Mouse (Mus musculus) limb, embryonic 11.5 days (tissue): ENCODE data around the gene Epha3. TPM values are rescaled to one million over a fixed set of nuclear protein-coding genes. Genes with fewer than 3 reads are reported as not detected.

Experiments
- ATAC-seq: fragments of 200-750 bp; cut with Nextera tagmentation; 2 replicates; pipeline ENCODE4 v1.8.0; 2017; ENCODE audit warnings: low read depth; ENCODE audit not compliant: insufficient number of reproducible peaks, low FRiP score, low TSS enrichment
- DNase-seq: peaks from one replicate; pipeline ENCODE4 v3.0.0-alpha.2; 2015; ENCODE audit warnings: low spot score
- H3K27ac ChIP-seq: fragments of 300-500 bp; sonication (generic); replicated peaks from 2 replicates; pipeline ENCODE4 v1.5.1; 2014; ENCODE audit warnings: low read depth, mild to moderate bottlenecking, low read length
- H3K27me3 ChIP-seq: fragments of 300-500 bp; sonication (generic); 2 replicates; pipeline ENCODE4 v1.6.1; 2014; ENCODE audit warnings: mild to moderate bottlenecking, low read length, mixed read lengths; ENCODE audit not compliant: control insufficient read depth, insufficient read depth
- H3K36me3 ChIP-seq: fragments of 300-500 bp; sonication (generic); 2 replicates; pipeline ENCODE4 v1.6.1; 2014; ENCODE audit warnings: mild to moderate bottlenecking, low read length, moderate library complexity, mixed read lengths; ENCODE audit not compliant: control insufficient read depth, insufficient read depth
- H3K4me1 ChIP-seq: fragments of 300-500 bp; sonication (generic); 2 replicates; pipeline ENCODE4 v1.6.1; 2014; ENCODE audit warnings: low read length, mixed read lengths; ENCODE audit not compliant: control insufficient read depth, insufficient read depth
- H3K4me2 ChIP-seq: fragments of 300-500 bp; sonication (generic); 2 replicates; pipeline ENCODE4 v1.6.1; 2014; ENCODE audit warnings: low read depth, mild to moderate bottlenecking, moderate library complexity; ENCODE audit not compliant: severe bottlenecking
- H3K4me3 ChIP-seq: fragments of 300-500 bp; sonication (generic); 2 replicates; pipeline ENCODE4 v1.5.1; 2014; ENCODE audit warnings: low read depth, low read length
- H3K9ac ChIP-seq: fragments of 300-500 bp; sonication (generic); 2 replicates; pipeline ENCODE4 v1.6.1; 2014; ENCODE audit warnings: mild to moderate bottlenecking, low read length
- H3K9me3 ChIP-seq: fragments of 300-500 bp; sonication (generic); 2 replicates; pipeline ENCODE4 v1.6.1; 2016; ENCODE audit warnings: low read length; ENCODE audit not compliant: control insufficient read depth
- WGBS: fragments of 180-500 bp; shearing (Covaris S2); extraction: QIAGEN DNeasy Blood & Tissue Kit; methylation state at CpG from one replicate; pipeline ENCODE4 v1.1.7; 2014; 5-methylcytosine and 5-hydroxymethylcytosine counted together
- polyA plus RNA-seq: library from polyadenylated mRNA; unstranded; fragments of >200 nt; fragmentation: Nextera tagmentation; extraction: Ambion mirVana; gene quantifications from 2 replicates; pipeline ENCODE4 v1.2.1, GENCODE M21; 2014

Epha3 gene
- polyA plus RNA-seq, 1 experiment from 2014 or later: 16.8 TPM

DNA sequence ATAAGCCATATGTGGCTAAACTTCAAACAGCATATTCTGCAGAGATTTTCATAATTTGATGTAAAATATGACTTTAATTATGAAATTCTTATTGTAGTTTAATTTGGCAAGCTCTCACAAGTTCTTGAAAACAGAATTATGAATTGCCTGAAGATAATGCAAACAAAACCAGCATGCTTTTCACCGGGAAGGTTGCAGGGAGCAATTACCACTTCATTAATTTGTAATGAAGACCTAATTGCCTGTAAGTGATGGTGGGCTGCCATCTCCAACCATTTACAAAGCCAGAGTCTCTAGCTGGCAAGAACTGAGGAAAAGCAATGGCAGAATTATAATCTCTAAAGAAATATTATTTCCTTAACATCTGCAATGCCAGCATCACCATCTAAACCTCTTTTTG is 86.2 kb downstream of the Epha3 start:
- H3K9me3 ChIP-seq: no peaks in the 10 kb centered on the region
- H3K4me1 ChIP-seq: no peaks in the 10 kb centered on the region
- H3K9ac ChIP-seq: no peak overlapping the region
- ATAC-seq: no peak
- H3K36me3 ChIP-seq: no peaks in the 10 kb centered on the region
- H3K4me2 ChIP-seq: no peak overlapping the region
- H3K4me3 ChIP-seq: no peak overlapping the region
- H3K27ac ChIP-seq: no peak overlapping the region
- 22% methylated on average over 1 of the region's 1 CpGs for WGBS
- H3K27me3 ChIP-seq: no peaks in the 10 kb centered on the region
- no peak for DNase-seq

DNA sequence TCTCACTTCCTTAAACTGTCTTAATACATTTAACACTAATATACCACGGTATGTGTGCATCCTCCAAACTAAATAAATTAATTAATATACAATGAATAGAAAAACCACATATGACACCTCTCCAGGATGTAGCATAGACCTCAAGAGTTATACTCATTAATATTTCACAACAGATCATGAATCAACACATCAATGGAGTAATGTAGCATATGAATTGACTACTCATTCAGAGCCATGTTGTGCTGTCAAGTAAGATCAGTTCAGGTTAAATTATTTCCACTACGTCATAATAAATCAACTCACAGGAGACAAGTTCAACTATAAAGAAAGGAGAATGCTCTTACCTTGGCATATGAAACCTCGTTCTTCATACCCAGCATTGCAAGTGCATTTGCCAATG is 91.4 kb downstream of the Epha3 start:
- no peak overlapping the region for H3K4me3 ChIP-seq
- ATAC-seq: no peak
- DNase-seq: no peak
- no peaks in the 10 kb centered on the region for H3K4me1 ChIP-seq
- no peak overlapping the region for H3K9ac ChIP-seq
- H3K9me3 ChIP-seq: no peaks in the 10 kb centered on the region
- H3K27ac ChIP-seq: no peak overlapping the region
- 88% methylated on average over 3 of the region's 3 CpGs for WGBS
- no peaks in the 10 kb centered on the region for H3K36me3 ChIP-seq
- H3K4me2 ChIP-seq: no peak overlapping the region
- no peaks in the 10 kb centered on the region for H3K27me3 ChIP-seq

DNA sequence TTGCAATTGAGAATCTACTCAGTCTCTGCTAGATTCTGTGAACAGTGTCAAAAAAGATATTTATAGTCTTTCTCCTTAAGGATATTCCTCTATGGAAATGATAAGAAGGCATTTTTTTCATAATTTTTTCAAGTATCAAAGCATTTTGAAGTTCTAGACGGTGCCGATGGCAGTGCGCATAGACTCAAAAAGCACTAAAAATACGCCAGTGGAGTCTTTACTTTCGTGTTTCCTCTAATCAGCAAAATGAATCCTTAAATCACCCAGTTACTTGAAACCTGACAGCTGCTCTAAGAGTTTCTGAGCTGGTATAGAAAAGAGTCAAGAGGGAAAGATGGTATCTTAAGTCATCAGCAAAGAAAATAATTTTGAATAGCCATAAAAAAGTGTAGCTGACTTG is 96.4 kb downstream of the Epha3 start:
- WGBS: 71% methylated on average over 5 of the region's 5 CpGs
- Histone ChIP-seq H3K9ac (no peak overlapping the region), H3K27ac (no peak overlapping the region), H3K27me3 (no peaks in the 10 kb centered on the region), H3K4me2 (no peak overlapping the region), H3K4me3 (no peak overlapping the region), H3K4me1 (no peaks in the 10 kb centered on the region), H3K36me3 (no peaks in the 10 kb centered on the region), H3K9me3 (no peaks in the 10 kb centered on the region)
- DNase-seq (no peak), ATAC-seq (no peak)

DNA sequence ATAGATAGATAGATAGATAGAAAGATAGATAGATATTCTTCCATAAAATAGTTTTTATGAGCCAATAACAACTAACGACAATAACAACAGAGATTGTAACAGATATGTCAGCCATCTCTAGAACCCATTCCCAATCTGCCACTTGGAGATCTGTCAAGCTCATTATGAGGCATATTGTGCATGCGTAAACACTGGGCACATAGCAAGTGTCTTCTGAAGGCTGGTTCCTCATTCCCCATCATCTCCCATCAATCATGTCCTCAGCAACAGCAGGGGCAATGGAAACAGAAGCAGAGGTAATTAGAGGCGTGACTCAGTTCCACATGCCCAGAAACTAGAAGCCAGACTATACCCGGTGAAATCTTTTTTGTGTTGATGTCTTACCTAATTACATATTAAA is 102.8 kb downstream of the Epha3 start:
- H3K36me3 ChIP-seq: no peaks in the 10 kb centered on the region
- WGBS: 54% methylated on average over 4 of the region's 4 CpGs
- H3K9me3 ChIP-seq: no peaks in the 10 kb centered on the region
- ATAC-seq: no peak
- H3K27ac ChIP-seq: no peak overlapping the region
- H3K4me1 ChIP-seq: no peaks in the 10 kb centered on the region
- no peaks in the 10 kb centered on the region for H3K27me3 ChIP-seq
- H3K4me2 ChIP-seq: no peak overlapping the region
- no peak for DNase-seq
- no peak overlapping the region for H3K9ac ChIP-seq
- no peak overlapping the region for H3K4me3 ChIP-seq

DNA sequence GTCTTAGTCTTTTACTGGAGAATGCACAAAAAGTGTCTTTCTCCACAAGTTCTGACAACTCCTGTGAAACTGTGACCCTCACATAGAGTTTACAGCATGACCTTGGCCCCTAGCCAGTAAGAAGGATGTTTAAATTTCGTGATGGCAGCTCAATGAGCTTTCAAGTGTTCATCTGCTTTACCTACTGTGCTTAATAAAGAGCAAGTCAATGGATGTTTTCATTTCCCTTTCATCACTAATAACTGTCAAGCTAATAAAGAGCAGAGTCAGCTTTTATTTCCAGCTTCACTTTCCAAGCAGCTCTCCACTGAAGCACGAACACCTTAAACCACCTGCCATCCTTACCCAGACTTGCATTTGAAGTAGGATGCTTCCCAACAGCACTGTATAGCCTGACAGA is 103.9 kb downstream of the Epha3 start:
- no peaks in the 10 kb centered on the region for H3K27me3 ChIP-seq
- H3K9ac ChIP-seq: no peak overlapping the region
- no peaks in the 10 kb centered on the region for H3K36me3 ChIP-seq
- H3K4me1 ChIP-seq: no peaks in the 10 kb centered on the region
- H3K4me3 ChIP-seq: no peak overlapping the region
- H3K9me3 ChIP-seq: no peaks in the 10 kb centered on the region
- no peak overlapping the region for H3K27ac ChIP-seq
- no peak for ATAC-seq
- no peak overlapping the region for H3K4me2 ChIP-seq
- DNase-seq: no peak
- WGBS: 34% methylated on average over 2 of the region's 2 CpGs

DNA sequence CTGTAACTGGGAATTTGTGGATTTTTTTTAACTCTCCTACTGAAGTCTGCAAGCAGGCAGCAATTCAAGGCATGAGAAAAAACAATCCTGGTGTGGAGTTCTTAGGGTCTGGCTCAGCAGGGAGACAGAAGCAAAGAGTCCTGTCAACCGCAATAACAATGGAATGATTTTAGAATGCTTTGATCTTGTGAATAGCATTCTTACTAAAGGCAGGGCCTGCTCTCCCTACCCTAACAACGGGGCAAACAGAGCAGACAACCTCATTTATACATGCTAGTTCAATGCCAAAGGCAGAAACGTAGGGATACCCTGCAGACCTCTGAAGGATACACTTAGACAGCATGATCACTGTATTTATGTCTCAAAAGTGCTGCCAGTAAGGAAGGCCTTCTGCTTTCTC is 110.9 kb downstream of the Epha3 start:
- no peaks in the 10 kb centered on the region for H3K9me3 ChIP-seq
- H3K4me2 ChIP-seq: no peak overlapping the region
- 11% methylated on average over 3 of the region's 3 CpGs for WGBS
- no peak overlapping the region for H3K9ac ChIP-seq
- H3K27ac ChIP-seq: no peak overlapping the region
- no peak overlapping the region for H3K4me3 ChIP-seq
- no peaks in the 10 kb centered on the region for H3K36me3 ChIP-seq
- no peaks in the 10 kb centered on the region for H3K4me1 ChIP-seq
- ATAC-seq: no peak
- no peak for DNase-seq
- H3K27me3 ChIP-seq: no peaks in the 10 kb centered on the region

DNA sequence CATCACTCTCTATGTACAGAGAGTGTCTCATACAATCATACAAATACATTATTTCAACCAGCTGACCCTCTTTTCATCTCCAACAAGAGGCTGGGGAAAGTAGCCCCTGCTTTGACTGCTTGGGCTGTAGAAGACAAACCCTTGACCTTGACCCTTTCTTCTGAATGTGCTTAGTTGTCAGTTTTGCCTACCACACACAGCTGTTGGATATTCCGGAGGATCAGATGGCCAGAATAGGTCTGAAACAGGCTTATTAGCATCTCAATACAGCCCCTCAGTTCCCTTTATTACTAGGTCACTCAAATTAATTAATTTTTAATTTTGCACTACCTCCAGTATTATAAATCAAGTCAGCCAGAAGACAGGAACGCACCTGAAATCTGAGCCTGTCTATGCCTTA is 116.2 kb downstream of the Epha3 start:
- 44% methylated on average over 2 of the region's 2 CpGs for WGBS
- Histone ChIP-seq H3K27me3 (no peaks in the 10 kb centered on the region), H3K9me3 (no peaks in the 10 kb centered on the region), H3K9ac (no peak overlapping the region), H3K4me3 (no peak overlapping the region), H3K36me3 (no peaks in the 10 kb centered on the region), H3K4me1 (no peaks in the 10 kb centered on the region), H3K27ac (no peak overlapping the region), H3K4me2 (no peak overlapping the region)
- no peak for DNase-seq
- ATAC-seq: no peak

DNA sequence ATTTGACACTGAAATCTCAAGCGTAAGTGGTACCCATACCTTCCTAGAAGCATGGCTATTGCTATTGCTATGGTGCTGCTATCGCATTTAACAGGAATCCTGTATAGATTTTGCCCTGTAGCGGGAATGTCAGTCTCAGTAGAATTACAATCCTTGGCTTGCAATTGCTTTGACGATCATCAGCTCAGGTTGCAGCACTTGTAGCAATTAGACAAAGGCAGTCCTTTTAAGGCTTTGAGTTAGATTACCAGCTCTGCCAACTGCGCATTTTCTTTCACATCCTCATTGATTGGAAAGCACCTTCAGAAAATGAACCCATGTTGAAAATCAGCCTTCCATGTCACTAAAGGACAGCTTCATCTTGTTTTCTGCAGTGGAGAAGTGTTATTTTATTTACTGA is 118.5 kb downstream of the Epha3 start:
- H3K9ac ChIP-seq: no peak overlapping the region
- DNase-seq (no peak), ATAC-seq (no peak)
- H3K4me2 ChIP-seq: no peak overlapping the region
- WGBS: 54% methylated on average over 5 of the region's 5 CpGs
- no peaks in the 10 kb centered on the region for H3K36me3 ChIP-seq
- no peak overlapping the region for H3K27ac ChIP-seq
- H3K4me1 ChIP-seq: no peaks in the 10 kb centered on the region
- no peak overlapping the region for H3K4me3 ChIP-seq
- H3K9me3 ChIP-seq: no peaks in the 10 kb centered on the region
- H3K27me3 ChIP-seq: no peaks in the 10 kb centered on the region

DNA sequence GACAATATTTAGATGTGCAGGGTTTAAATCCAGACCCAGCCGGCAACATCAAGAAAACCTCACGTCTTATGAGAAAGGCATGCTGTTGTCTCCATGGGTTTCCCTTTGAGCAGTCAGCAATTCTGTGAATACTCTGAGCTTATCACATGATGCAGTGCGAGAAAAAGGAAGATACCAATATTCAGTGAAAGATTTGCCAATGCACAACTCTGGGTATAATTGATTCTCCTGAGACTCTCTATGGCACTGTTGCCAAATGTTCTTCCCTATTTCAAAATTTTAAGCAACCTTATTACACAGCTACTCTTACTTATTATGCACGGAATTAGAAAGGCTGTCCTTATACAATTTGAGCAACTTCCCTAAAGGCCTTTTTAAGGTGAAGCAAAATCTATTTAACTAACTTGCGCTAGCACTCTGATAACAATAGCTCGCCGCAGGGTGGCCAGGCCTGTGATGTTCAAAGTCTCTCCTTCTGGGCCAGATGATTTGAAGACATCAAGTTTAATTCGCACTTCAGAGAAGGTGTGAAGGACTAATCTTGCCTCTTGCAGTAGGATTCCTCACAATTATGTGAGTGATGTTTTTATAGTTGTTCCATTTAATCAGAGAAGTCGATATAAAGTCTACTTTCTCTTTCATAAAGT is 120.6 kb downstream of the Epha3 start:
- ATAC-seq: no peak
- no peak overlapping the region for H3K27ac ChIP-seq
- no peak overlapping the region for H3K4me3 ChIP-seq
- no peaks in the 10 kb centered on the region for H3K4me1 ChIP-seq
- no peaks in the 10 kb centered on the region for H3K9me3 ChIP-seq
- DNase-seq: no peak
- no peaks in the 10 kb centered on the region for H3K36me3 ChIP-seq
- no peaks in the 10 kb centered on the region for H3K27me3 ChIP-seq
- no peak overlapping the region for H3K9ac ChIP-seq
- WGBS: 67% methylated on average over 9 of the region's 9 CpGs
- no peak overlapping the region for H3K4me2 ChIP-seq
